Mouse (Mus musculus): ENCODE measurements around the gene Ptges.

- no peak for TF ChIP-seq CTCF (IDR thresholded peaks at IDR 0.05; ENCODE audit: insufficient read depth, low read depth, low read length)
- TF ChIP-seq POLR2A (IDR thresholded peaks at IDR 0.05; ENCODE audit: insufficient read depth, low read depth, low read length), result no peak
These were observed 9.4 kb downstream of the Ptges start for GRCm38 (mm10) chr2:30920216-30920615.

Data from olfactory bulb, adult 2 months (tissue).